Mouse (Mus musculus) megakaryocyte, embryonic 14.5 days (primary cell): ENCODE measurements at regions not wholly inside any gene's neighbourhood (a gene's known extent, or its start where the extent isn't known, plus 50 kb on each side); places are given as distances from the start of the nearest gene placed in this dataset.
"Not testable (repeated sequence)": the region's sequence is repeated elsewhere in the genome, so short reads cannot be mapped to it uniquely, and the experiment has no call there.

Experiments used
- H3K27me3 ChIP-seq: replicated peaks from 2 replicates; pipeline ENCODE3; 2012; ENCODE audit warnings: inconsistent platforms
- H3K36me3 ChIP-seq: replicated peaks from 2 replicates; pipeline ENCODE3; 2012; ENCODE audit warnings: low read length, inconsistent platforms, mixed read lengths
- H3K4me1 ChIP-seq: 2 replicates; pipeline ENCODE4 v1.6.1; 2012; ENCODE audit warnings: inconsistent platforms
- H3K4me3 ChIP-seq: replicated peaks from 2 replicates; pipeline ENCODE3; 2012; ENCODE audit warnings: moderate library complexity, mild to moderate bottlenecking, inconsistent platforms
- H3K9me3 ChIP-seq: 2 replicates; pipeline ENCODE4 v1.6.1; 2012; ENCODE audit warnings: inconsistent platforms
- FLI1 ChIP-seq: IDR thresholded peaks from 2 replicates; pipeline ENCODE4 v1.6.1; 2012; ENCODE audit warnings: low read length, inconsistent platforms, mixed read lengths
- GATA1 ChIP-seq: IDR thresholded peaks from 3 replicates; pipeline ENCODE4 v1.6.1; 2012; ENCODE audit warnings: mixed read lengths, low read length, inconsistent platforms, borderline replicate concordance

DNA sequence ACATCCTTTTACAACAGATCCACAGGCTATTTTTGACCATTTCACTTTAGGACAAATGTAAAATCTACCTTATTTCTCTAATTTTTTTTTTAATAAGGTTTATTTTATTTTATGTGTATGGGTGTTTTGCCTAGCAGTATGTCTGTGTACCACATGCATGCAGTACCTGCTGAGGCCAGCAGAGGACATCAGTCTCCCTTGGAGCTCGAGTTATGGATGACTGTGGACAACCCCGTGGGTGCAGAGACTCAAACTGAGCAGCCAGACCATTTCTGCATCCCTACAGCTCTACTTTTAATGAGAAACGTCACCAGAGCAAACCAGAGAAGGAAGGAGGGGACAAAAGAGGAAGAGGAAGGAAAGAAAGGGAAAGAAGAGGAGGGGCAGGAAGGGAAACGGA, 125.9 kb upstream of the Trim24 start:
- Histone ChIP-seq H3K36me3 (no peaks in the 10 kb centered on the region), H3K27me3 (no peaks in the 10 kb centered on the region), H3K4me1 (peaks cover 4% of the 10 kb centered on the region; the same call in 1 of the 2 replicates), H3K4me3 (no peak overlapping the region), H3K9me3 (peaks cover 39% of the 10 kb centered on the region)
- TF ChIP-seq GATA1, result no peak
- no peak for TF ChIP-seq FLI1

DNA sequence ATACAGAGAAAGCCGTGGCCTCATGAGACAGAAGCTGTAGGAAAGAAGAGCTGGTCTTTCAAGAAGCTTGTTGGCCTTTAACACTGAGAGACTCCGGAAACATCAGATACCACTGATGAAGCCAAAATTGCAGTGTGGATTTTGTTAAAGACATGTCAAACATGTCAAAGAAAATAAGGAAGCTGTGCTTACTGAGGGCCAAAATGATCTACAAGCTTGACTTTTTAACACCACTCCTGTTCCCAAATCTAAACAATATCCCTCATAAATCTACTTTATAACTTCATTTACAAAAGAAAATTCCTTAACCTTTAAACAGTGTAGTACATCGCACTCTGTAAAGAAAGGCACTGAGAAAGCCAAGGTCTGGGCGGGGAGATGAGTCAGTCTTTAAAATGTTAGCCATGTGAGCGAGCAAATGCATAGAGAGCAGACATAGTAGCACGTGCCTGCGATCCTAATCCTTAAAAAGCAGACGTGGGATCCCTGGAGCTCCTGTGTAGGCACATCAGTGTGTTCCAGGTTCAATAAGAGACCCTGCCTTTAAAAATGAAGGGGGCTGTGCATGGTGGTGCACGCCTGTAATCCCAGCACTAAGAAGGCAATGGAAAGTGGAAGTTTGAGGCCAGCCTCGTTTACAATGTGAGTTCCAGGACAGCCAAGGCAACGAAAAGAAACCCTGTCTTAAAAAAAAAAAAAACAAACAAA, 125.1 kb upstream of the Trim24 start:
- no peaks in the 10 kb centered on the region for H3K36me3 ChIP-seq
- H3K4me1 ChIP-seq, result peaks cover 4% of the 10 kb centered on the region; the same call in 1 of the 2 replicates
- no peaks in the 10 kb centered on the region for H3K27me3 ChIP-seq
- H3K9me3 ChIP-seq, result peaks cover 31% of the 10 kb centered on the region
- TF ChIP-seq GATA1 (no peak), FLI1 (no peak)
- H3K4me3 ChIP-seq, result no peak overlapping the region

DNA sequence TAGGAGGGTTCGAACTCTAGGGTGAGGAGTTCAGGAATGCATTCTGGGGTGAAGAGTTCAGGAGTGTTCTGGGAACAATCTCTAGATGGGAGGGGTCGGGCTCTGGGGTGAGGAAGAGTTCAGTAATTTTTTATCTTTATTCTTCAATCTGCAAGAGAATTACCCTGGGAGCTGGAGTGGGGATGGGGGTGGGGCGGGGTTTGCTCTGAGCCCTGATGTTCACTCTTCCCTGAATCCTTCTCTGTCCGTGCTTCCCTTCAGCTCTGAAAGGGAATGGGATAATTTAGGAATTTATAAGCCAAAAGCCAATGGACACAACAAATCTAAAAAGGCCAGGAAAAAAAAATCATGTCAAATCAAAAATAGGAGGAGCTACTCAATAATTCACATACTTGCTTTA, 122.8 kb upstream of the Trim24 start:
- not testable (repeated sequence) for H3K36me3 ChIP-seq, H3K4me3 ChIP-seq
- H3K9me3 ChIP-seq, result peaks cover 16% of the 10 kb centered on the region

DNA sequence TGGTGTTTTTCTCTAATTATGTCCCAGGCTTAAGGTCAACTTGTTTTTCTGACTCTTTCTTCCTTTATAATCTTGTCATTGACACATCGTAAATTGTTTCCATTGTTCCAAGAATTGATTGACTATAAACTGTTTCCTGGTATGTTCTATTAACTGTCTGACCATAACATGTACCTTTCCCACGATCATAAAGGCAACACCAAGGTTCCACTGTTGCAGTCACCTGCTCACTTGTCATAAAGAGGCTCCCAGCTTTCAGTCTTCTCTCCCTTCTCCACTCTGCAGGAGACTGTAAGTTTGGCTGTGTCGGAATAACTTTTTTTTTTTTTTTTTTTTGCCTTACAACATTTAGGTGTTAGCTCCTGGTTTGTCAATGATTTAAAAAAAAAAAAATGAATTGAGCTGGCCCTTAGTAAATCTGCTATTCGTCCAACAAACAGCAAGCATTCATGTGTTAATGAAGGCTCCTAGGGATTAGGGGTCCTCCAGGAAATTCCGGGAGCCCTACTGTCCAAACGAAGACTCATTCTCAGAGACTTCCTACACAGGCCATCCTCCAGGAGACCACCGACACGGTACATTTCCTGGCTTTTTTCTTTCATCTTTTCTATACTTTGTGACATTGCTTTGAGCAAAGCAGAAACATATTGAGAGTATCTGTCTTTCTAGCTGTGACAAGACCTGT, 122.2 kb upstream of the Trim24 start:
- Histone ChIP-seq H3K4me3 (no peak overlapping the region), H3K27me3 (no peaks in the 10 kb centered on the region), H3K4me1 (peaks cover 4% of the 10 kb centered on the region; the same call in 1 of the 2 replicates), H3K9me3 (peaks cover 20% of the 10 kb centered on the region), H3K36me3 (no peaks in the 10 kb centered on the region)
- TF ChIP-seq FLI1 (no peak), GATA1 (no peak)

More for the DNA sequence above, 122.8 kb upstream of the Trim24 start:
- not testable (repeated sequence) for H3K4me1 ChIP-seq, H3K27me3 ChIP-seq

DNA sequence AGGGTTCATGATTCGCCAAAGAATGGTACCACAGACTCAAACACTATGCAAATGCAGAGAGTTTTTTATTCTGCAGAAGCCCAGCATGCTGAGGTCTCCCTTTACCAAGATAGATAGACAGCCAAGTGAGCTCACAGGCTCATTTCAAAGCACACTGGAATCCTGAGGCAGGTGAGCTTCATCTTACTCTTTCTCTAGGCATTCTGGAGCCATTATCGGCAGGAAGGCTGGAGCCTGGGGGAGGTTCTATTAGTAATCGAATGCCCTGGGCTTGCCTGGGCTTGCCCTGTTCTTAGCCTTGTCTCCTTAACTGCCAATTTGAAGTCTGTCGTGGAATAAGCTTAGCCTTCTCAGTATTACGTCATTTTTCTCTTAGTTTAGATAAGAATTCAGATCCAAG, 121.6 kb upstream of the Trim24 start:
- Histone ChIP-seq H3K27me3 (no peaks in the 10 kb centered on the region), H3K4me1 (peaks cover 4% of the 10 kb centered on the region; the same call in 1 of the 2 replicates), H3K36me3 (no peaks in the 10 kb centered on the region), H3K9me3 (peaks cover 24% of the 10 kb centered on the region), H3K4me3 (no peak overlapping the region)
- TF ChIP-seq FLI1 (no peak), GATA1 (no peak)

DNA sequence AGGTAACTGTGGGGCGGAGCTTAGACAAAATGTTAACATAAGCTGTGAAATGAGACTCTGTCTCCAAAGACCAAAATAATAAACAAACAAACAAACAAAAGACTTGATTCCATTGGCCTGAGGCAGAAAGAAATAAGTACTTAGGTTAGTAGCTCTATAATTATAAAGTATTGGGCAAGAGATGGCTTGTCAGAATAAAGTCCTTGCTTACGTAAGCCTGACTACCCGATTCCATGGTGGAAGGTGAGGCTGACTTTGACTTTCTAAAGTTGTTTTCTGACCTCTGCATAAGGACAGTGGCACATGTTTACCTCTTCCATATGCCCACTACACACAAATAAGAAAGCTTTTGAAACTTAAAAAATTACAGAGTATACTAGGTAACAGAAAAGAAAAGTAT, 120.3 kb upstream of the Trim24 start:
- TF ChIP-seq GATA1 (no peak), FLI1 (no peak)
- Histone ChIP-seq H3K36me3 (no peaks in the 10 kb centered on the region), H3K9me3 (peaks cover 29% of the 10 kb centered on the region), H3K27me3 (no peaks in the 10 kb centered on the region), H3K4me1 (no peaks in the 10 kb centered on the region), H3K4me3 (no peak overlapping the region)

DNA sequence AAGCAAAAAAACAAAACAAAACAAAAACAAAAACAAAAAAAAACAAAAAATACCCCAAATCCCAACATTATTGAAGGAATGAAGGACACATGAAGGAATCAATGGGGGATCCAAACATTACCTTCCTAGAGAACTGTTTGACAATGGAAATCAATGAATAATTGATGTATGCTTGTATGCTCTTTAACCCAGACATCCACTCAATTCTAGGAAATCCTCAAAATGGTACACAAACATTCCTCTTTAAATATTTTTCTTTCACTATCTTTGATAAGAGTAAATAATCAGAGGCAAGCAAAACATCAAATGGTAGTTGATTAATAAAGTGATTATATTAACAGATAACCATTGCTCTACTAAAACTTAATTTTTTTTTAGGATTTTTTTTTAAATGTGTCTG, 118.9 kb upstream of the Trim24 start:
- no peak overlapping the region for H3K4me3 ChIP-seq
- TF ChIP-seq FLI1, result no peak
- TF ChIP-seq GATA1, result no peak
- H3K27me3 ChIP-seq, result no peaks in the 10 kb centered on the region
- no peaks in the 10 kb centered on the region for H3K36me3 ChIP-seq
- no peaks in the 10 kb centered on the region for H3K4me1 ChIP-seq
- H3K9me3 ChIP-seq, result peaks cover 25% of the 10 kb centered on the region

DNA sequence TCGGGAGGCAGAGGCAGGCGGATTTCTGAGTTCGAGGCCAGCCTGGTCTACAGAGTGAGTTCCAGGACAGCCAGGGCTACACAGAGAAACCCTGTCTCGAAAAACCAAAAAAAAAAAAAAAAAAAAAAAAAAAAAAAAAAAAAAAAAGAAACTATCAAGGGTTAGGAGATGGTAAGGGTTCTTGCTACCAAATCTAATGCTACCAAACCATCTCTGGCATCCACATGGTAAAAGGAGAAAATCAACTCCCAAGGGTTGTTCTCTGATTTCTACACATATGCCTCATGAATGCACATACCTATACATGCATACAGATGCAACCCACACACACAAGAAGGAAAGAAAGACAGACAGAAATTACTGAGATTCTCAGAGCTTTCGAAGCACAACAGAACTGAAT, 109.6 kb upstream of the Trim24 start:
- H3K36me3 ChIP-seq, H3K4me1 ChIP-seq, H3K27me3 ChIP-seq, H3K4me3 ChIP-seq: not testable (repeated sequence)
- H3K9me3 ChIP-seq, result peaks cover 20% of the 10 kb centered on the region

DNA sequence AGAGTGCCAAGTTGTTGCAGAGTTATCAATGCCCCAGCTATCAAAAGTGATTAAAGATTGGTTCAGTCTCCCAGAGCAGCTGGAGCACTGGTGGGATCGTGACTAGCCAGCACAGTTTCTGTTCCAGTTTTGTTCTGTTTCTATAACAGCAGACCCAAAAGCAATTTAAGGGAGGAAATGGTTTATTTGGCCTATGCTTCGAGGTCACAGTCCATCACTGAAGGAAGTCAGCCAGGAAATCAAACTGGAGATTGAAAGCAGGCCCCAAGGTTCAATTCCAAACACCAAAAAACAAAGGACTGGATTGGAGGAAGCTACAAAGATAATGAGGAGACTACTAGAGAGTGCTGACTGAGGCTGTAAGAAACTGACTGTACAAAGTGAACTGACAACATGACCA, 107.6 kb upstream of the Trim24 start:
- Histone ChIP-seq H3K4me1 (peaks cover 6% of the 10 kb centered on the region), H3K27me3 (no peaks in the 10 kb centered on the region), H3K36me3 (no peaks in the 10 kb centered on the region), H3K9me3 (peaks cover 20% of the 10 kb centered on the region), H3K4me3 (no peak overlapping the region)
- TF ChIP-seq GATA1 (no peak), FLI1 (no peak)

DNA sequence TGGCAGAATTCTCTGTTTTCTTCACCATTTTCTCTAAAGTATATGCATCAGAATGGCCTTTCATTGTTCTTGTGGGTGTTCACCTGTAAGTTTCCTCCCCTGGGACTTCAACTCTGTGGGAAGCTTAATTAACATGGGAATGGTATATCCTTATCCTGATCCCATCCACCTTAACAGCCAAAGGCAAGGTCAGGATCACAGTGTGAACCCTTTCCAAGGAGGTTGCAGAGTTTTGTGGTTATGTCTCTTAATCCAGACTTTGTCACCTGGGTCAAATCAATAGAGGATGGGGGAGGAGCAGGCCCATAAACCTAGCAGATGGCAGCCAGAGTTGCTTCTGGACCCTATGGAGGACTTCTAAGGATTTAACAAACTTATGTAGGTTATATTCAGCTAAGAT, 102.9 kb upstream of the Trim24 start:
- Histone ChIP-seq H3K36me3 (no peaks in the 10 kb centered on the region), H3K27me3 (peaks cover 2% of the 10 kb centered on the region), H3K4me3 (no peak overlapping the region), H3K9me3 (peaks cover 5% of the 10 kb centered on the region; the same call in 1 of the 2 replicates), H3K4me1 (peaks cover 6% of the 10 kb centered on the region; the same call in 1 of the 2 replicates)
- TF ChIP-seq FLI1 (no peak), GATA1 (no peak)
